Mouse (Mus musculus) spleen, adult 12 weeks (tissue): ENCODE data around the gene Lhfpl2.
A peak's percentile ranks its signal among the peaks of the same experiment; 100 is the strongest.

Experiments
- DNase-seq: peaks from one replicate; pipeline ENCODE4 v3.0.0; 2022; ENCODE audit warnings: low spot score

Lhfpl2 gene

GRCm38 (mm10) chr13:94175379-94176050 lies 117.9 kb downstream of the Lhfpl2 start:
- DNase-seq, result peak; percentile 9

GRCm38 (mm10) chr13:94177148-94177547 lies 119.6 kb downstream of the Lhfpl2 start:
- peak; percentile 25 for DNase-seq

GRCm38 (mm10) chr13:94178401-94179040 lies 120.9 kb downstream of the Lhfpl2 start:
- DNase-seq, result no peak

- DNase-seq, result no peak
These were observed 123.2 kb downstream of the Lhfpl2 start for GRCm38 (mm10) chr13:94180477-94181420.

GRCm38 (mm10) chr13:94182026-94182425 lies 124.4 kb downstream of the Lhfpl2 start:
- DNase-seq, result no peak

- no peak for DNase-seq
These were observed 125.9 kb downstream of the Lhfpl2 start for GRCm38 (mm10) chr13:94183372-94184021.

- no peak for DNase-seq
These were observed 127.3 kb downstream of the Lhfpl2 start for GRCm38 (mm10) chr13:94184726-94185456.

GRCm38 (mm10) chr13:94185631-94186030 lies 128.0 kb downstream of the Lhfpl2 start:
- DNase-seq, result no peak

GRCm38 (mm10) chr13:94188200-94189086 lies 130.8 kb downstream of the Lhfpl2 start:
- no peak for DNase-seq

- DNase-seq, result no peak
These were observed 132.8 kb downstream of the Lhfpl2 start for GRCm38 (mm10) chr13:94190386-94190785.

GRCm38 (mm10) chr13:94193227-94193626 lies 135.6 kb downstream of the Lhfpl2 start:
- no peak for DNase-seq

GRCm38 (mm10) chr13:94198616-94199015 lies 141.0 kb downstream of the Lhfpl2 start:
- DNase-seq, result no peak

- no peak for DNase-seq
These were observed 142.2 kb downstream of the Lhfpl2 start for GRCm38 (mm10) chr13:94199829-94200228.

- no peak for DNase-seq
These were observed 147.6 kb downstream of the Lhfpl2 start for GRCm38 (mm10) chr13:94205234-94205633.

- DNase-seq, result no peak
These were observed 150.4 kb downstream of the Lhfpl2 start for GRCm38 (mm10) chr13:94207973-94208372.

- DNase-seq, result no peak
These were observed 151.3 kb downstream of the Lhfpl2 start for GRCm38 (mm10) chr13:94208892-94209291.

- no peak for DNase-seq
These were observed 153.9 kb downstream of the Lhfpl2 start for GRCm38 (mm10) chr13:94211236-94212119.

- DNase-seq, result no peak
These were observed 154.6 kb downstream of the Lhfpl2 start for GRCm38 (mm10) chr13:94212179-94212578.

- DNase-seq, result no peak
These were observed 155.1 kb downstream of the Lhfpl2 start for GRCm38 (mm10) chr13:94212716-94213115.
